Mouse (Mus musculus) heart, embryonic 14.5 days (tissue): ENCODE measurements around the gene Zcchc24. TPM values are rescaled to one million over a fixed set of nuclear protein-coding genes. Genes with fewer than 3 reads are reported as not detected.
"Not testable (repeated sequence)": the region's sequence is repeated elsewhere in the genome, so short reads cannot be mapped to it uniquely, and the experiment has no call there.

Source experiments
- ATAC-seq: fragments of 200-750 bp; cut with Nextera tagmentation; 2 replicates; pipeline ENCODE4 v1.8.0; 2017; ENCODE audit warnings: low read depth, moderate TSS enrichment; ENCODE audit not compliant: insufficient number of reproducible peaks, insufficient read depth, low FRiP score
- H3K27ac ChIP-seq, 2 experiments: fragments of 200-500 bp in 1 of 2; fragments of 300-500 bp in 1 of 2; sonication (generic) in 1 of 2; replicated peaks in 1 of 2; 2 replicates each; pipeline ENCODE4 v1.5.1; 2012 to 2014; ENCODE audit warnings: low read depth in 2 of 2, low read length in 2 of 2, control low read depth in 1 of 2, mild to moderate bottlenecking in 1 of 2, mixed read lengths in 1 of 2; ENCODE audit not compliant: control insufficient read depth in 1 of 2, insufficient read depth in 1 of 2
- H3K27me3 ChIP-seq: fragments of 300-500 bp; sonication (generic); 2 replicates; pipeline ENCODE4 v1.6.1; 2014; ENCODE audit warnings: mild to moderate bottlenecking, low read length, control low read depth; ENCODE audit not compliant: control insufficient read depth, insufficient read depth
- H3K36me3 ChIP-seq: fragments of 300-500 bp; sonication (generic); 2 replicates; pipeline ENCODE4 v1.6.1; 2014; ENCODE audit warnings: mild to moderate bottlenecking, control low read depth, low read length, mixed read lengths; ENCODE audit not compliant: control insufficient read depth, insufficient read depth
- H3K4me1 ChIP-seq, 2 experiments: fragments of 200-500 bp in 1 of 2; fragments of 300-500 bp in 1 of 2; sonication (generic) in 1 of 2; 2 replicates each; pipeline ENCODE4 v1.6.1; 2012 to 2014; ENCODE audit warnings: low read length in 2 of 2, control low read depth in 1 of 2, mixed read lengths in 1 of 2; ENCODE audit not compliant: control insufficient read depth in 2 of 2, insufficient read depth in 2 of 2
- H3K4me2 ChIP-seq: fragments of 300-500 bp; sonication (generic); 2 replicates; pipeline ENCODE4 v1.6.1; 2014; ENCODE audit warnings: mild to moderate bottlenecking, low read length
- H3K4me3 ChIP-seq, 2 experiments: fragments of 200-500 bp in 1 of 2; fragments of 300-500 bp in 1 of 2; sonication (generic) in 1 of 2; 2 replicates each; pipeline ENCODE4 v1.5.1; 2012 to 2014; ENCODE audit warnings: low read length in 2 of 2, mild to moderate bottlenecking in 2 of 2, control low read depth in 1 of 2, low read depth in 1 of 2, moderate library complexity in 1 of 2; ENCODE audit not compliant: control insufficient read depth in 1 of 2, insufficient read depth in 1 of 2
- H3K9ac ChIP-seq: fragments of 300-500 bp; sonication (generic); 2 replicates; pipeline ENCODE4 v1.6.1; 2014; ENCODE audit warnings: mild to moderate bottlenecking, low read length
- H3K9me3 ChIP-seq: fragments of 300-500 bp; sonication (generic); 2 replicates; pipeline ENCODE4 v1.6.1; 2016; ENCODE audit warnings: low read length, control low read depth; ENCODE audit not compliant: control insufficient read depth
- WGBS: fragments of 180-500 bp; shearing (Covaris S2); extraction: QIAGEN DNeasy Blood & Tissue Kit; methylation state at CpG from one replicate; pipeline ENCODE4 v1.1.7; 2014; 5-methylcytosine and 5-hydroxymethylcytosine counted together
- polyA plus RNA-seq: library from polyadenylated mRNA; unstranded; fragments of >200 nt; fragmentation: Nextera tagmentation; extraction: Ambion mirVana; gene quantifications from 2 replicates; pipeline ENCODE4 v1.2.1, GENCODE M21; 2014

Zcchc24 gene
- 31.8 and 33.0 TPM in 2 replicates for polyA plus RNA-seq

GRCm38 (mm10) chr14:25768915-25769625 lies at the start of gene Zcchc24:
Gene Zcchc24, minus strand, starts transcription at chr14:25769039.
- WGBS, result 1% methylated on average over 52 of the region's 55 CpGs
- Histone ChIP-seq H3K4me3 (peak within 1 kb of the TSS; percentile 79), H3K4me1 (peaks cover 36 to 47% of the 10 kb centered on the region in 2 experiments), H3K9ac (peak within 1 kb of the TSS; percentile 93), H3K27me3 (no peaks in the 10 kb centered on the region), H3K9me3 (no peaks in the 10 kb centered on the region), H3K27ac (peak within 1 kb of the TSS; percentile 82 to 92), H3K36me3 (0 out of 2 replicates have a peak, but pooled peaks cover 4% of the 10 kb centered on the region), H3K4me2 (peak within 1 kb of the TSS; percentile 93)
- peak; percentile 94 for ATAC-seq

DNA sequence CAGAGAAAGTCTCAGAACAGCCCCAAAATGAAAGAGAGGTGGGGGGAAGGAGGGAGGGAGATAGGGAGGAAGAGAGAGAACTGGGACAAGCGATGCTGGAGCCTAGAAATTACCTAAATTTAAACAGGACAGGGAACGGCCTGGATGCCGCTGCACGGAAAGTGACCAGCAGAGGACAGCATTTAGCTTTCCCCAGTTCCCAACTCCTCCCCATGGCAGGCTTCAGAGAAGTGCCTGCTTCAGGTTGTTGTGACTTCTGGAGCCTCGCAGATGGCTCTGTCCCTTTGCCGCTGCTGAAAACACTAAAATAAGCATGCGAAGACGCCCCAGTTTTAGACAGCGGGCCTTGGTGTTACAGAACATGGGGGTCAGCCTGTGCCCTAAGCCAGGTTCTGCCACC lies 47.6 kb upstream of the Zcchc24 start:
- Histone ChIP-seq H3K27ac (no peak overlapping the region; a peak in 1 of 4 replicates), H3K27me3 (no peaks in the 10 kb centered on the region), H3K4me3 (no peak overlapping the region), H3K4me1 (peaks cover 0 to 3% of the 10 kb centered on the region in 2 experiments; a peak in 1 of 4 replicates), H3K36me3 (no peaks in the 10 kb centered on the region), H3K9me3 (no peaks in the 10 kb centered on the region), H3K9ac (peak overlapping the region; percentile 44; the same call in 1 of the 2 replicates), H3K4me2 (peak overlapping the region; percentile 32; the same call in 1 of the 2 replicates)
- WGBS, result 5% methylated on average over 9 of the region's 9 CpGs
- ATAC-seq, result peak; percentile 53

DNA sequence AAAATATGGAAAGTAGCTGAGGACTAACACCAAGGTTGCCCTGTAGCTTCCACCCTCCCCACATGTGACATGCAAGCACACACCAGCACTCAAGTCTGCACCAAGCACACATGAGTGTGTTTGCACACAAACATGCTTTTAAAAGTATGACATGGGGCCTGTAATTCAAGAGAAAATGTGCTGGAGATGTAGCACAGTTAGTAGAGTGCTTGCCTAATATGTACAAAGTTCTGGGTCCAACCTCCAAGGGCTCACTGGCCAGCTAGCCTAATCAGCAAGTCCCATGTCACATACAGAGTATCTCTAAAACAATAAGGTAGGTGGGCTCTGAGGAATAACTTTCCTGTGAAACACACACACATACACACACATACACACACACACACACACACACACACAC lies 45.3 kb upstream of the Zcchc24 start:
- no peak for ATAC-seq
- Histone ChIP-seq H3K9ac (no peak overlapping the region), H3K27me3 (no peaks in the 10 kb centered on the region), H3K4me3 (no peak overlapping the region), H3K9me3 (no peaks in the 10 kb centered on the region), H3K36me3 (no peaks in the 10 kb centered on the region), H3K27ac (no peak overlapping the region), H3K4me1 (peaks cover 0 to 3% of the 10 kb centered on the region in 2 experiments; a peak in 1 of 4 replicates), H3K4me2 (no peak overlapping the region)

DNA sequence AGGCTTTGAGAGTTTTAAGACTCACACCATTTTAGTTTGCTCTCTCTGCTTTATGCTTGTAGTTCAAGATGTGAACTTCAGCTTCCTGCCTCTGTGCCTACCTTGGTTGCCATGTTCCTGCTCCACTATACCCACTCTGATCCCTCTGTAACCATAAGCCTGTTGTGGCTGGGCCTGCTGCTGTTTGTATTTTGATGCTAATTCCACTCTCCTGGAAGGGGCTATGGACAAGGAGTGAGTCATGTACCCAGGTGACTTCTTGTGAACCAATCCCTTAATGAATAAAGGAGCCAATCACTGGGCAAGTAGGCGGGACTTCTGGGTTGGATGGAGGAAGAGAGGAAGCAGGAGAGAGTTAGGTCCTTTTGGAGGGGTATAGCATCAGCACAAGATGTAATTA lies 42.2 kb upstream of the Zcchc24 start:
- H3K9ac ChIP-seq, H3K4me2 ChIP-seq, H3K27me3 ChIP-seq, H3K4me3 ChIP-seq, H3K27ac ChIP-seq, ATAC-seq, H3K36me3 ChIP-seq, H3K4me1 ChIP-seq, H3K9me3 ChIP-seq: not testable (repeated sequence)
- 82% methylated on average over 1 of the region's 1 CpGs for WGBS

DNA sequence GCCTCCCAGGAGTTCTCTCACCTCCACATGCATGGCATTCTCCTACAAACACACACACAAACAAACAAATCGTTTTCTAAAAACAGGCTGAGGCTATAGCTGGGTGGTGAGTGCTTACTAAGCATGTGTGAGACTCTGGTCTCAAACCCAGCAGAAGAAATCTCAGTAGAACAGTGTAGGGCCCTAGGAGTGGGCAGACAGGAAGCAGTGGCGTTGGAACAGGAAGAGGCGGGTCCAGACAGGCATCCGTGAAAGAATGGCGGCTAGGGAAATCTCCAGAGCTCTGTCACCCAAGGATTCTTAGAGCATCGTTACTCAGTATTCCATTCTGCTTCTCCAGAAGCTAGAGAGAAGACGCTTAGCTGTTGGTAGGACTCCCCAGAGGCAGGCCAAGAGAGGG lies 37.7 kb upstream of the Zcchc24 start:
- H3K27me3 ChIP-seq, result no peaks in the 10 kb centered on the region
- H3K36me3 ChIP-seq, result no peaks in the 10 kb centered on the region
- 86% methylated on average over 7 of the region's 7 CpGs for WGBS
- ATAC-seq, result no peak
- no peak overlapping the region for H3K27ac ChIP-seq
- no peaks in the 10 kb centered on the region for H3K9me3 ChIP-seq
- H3K4me1 ChIP-seq, result peaks cover 0 to 5% of the 10 kb centered on the region in 2 experiments; a peak in 1 of 4 replicates
- H3K4me2 ChIP-seq, result no peak overlapping the region
- H3K9ac ChIP-seq, result no peak overlapping the region
- no peak overlapping the region for H3K4me3 ChIP-seq

DNA sequence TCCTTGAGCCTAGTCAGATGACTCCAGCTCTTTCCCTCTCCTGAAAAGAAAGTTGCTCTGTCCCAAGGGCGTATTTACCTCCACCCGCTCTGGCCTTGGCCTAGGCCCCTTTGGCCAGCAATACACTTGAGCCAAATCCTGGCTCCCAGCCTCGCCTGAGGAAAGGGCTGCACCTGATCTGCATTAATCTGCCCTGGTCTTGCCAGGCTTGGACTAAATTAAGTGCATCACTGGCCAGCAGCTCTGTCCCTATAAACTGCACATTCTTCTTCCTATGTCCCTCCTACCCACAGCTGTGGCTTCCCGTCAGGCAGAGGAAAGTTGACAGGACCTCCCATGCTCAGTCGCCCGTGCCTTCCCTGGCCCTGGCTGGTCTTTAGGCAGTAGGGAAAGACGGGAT lies 37.0 kb upstream of the Zcchc24 start:
- Histone ChIP-seq H3K27me3 (no peaks in the 10 kb centered on the region), H3K27ac (no peak overlapping the region), H3K4me3 (no peak overlapping the region), H3K4me1 (peaks cover 0 to 5% of the 10 kb centered on the region in 2 experiments; a peak in 1 of 4 replicates), H3K36me3 (no peaks in the 10 kb centered on the region), H3K9ac (no peak overlapping the region), H3K4me2 (no peak overlapping the region), H3K9me3 (no peaks in the 10 kb centered on the region)
- ATAC-seq, result no peak
- WGBS, result 72% methylated on average over 7 of the region's 7 CpGs

DNA sequence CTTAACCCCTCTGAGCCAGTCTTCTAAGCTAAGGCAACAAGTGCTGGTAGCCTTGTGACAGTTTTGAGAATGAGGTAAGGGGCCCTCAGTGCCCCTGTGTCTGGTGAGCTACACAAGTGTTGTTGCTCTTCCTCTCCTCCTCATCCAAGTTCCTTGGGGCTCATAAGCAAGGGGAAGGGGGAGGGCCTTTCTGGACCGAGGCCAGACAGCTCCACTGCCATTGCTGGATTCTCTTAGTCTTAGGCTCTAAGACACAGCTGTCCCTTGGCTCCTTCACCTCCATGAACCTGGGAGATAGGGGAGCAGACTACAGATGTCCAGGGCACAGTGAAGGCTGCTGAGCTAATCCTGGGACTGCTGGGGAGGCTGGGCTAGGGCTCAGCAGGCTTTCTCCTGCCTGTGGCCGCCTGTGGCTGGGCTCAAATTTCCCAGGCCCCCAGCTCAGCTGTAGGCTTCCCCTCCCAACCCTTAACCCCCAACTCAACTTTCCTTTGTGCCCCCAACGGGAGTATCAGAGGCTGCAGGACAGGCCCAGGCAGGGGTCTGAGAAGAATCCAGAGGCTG lies 34.5 kb upstream of the Zcchc24 start:
- WGBS, result 46% methylated on average over 3 of the region's 3 CpGs
- no peak for ATAC-seq
- Histone ChIP-seq H3K4me1 (peaks cover 0 to 7% of the 10 kb centered on the region in 2 experiments; a peak in 1 of 4 replicates), H3K27ac (no peak overlapping the region), H3K27me3 (0 out of 2 replicates have a peak, but pooled peaks cover 4% of the 10 kb centered on the region), H3K4me3 (no peak overlapping the region), H3K9ac (no peak overlapping the region), H3K9me3 (no peaks in the 10 kb centered on the region), H3K36me3 (no peaks in the 10 kb centered on the region), H3K4me2 (no peak overlapping the region)
